Mouse (Mus musculus) MEL (cell line): ENCODE data around the gene Faap100.

Experiments used
- CTCF ChIP-seq, 3 experiments: IDR thresholded peaks in 2 of 3; conservative IDR thresholded peaks in 1 of 3; 2 replicates each; pipeline ENCODE4 v1.5.1; 2011 to 2012; ENCODE audit warnings: low read length in 3 of 3, low read depth in 2 of 3, mild to moderate bottlenecking in 2 of 3, improper control_type of control experiment in 1 of 3, inconsistent platforms in 1 of 3, mixed read lengths in 1 of 3, moderate library complexity in 1 of 3; ENCODE audit not compliant: control insufficient read depth in 1 of 3, insufficient read depth in 1 of 3, poor library complexity in 1 of 3, severe bottlenecking in 1 of 3
- POLR2A ChIP-seq, 2 experiments: IDR thresholded peaks; 2 replicates each; pipeline ENCODE4 v1.6.1; 2011 to 2012; ENCODE audit warnings: low read length in 2 of 2, mild to moderate bottlenecking in 2 of 2, control low read depth in 1 of 2, improper control_type of control experiment in 1 of 2, low read depth in 1 of 2, moderate library complexity in 1 of 2; ENCODE audit not compliant: control insufficient read depth in 1 of 2, insufficient read depth in 1 of 2, poor library complexity in 1 of 2

DNA sequence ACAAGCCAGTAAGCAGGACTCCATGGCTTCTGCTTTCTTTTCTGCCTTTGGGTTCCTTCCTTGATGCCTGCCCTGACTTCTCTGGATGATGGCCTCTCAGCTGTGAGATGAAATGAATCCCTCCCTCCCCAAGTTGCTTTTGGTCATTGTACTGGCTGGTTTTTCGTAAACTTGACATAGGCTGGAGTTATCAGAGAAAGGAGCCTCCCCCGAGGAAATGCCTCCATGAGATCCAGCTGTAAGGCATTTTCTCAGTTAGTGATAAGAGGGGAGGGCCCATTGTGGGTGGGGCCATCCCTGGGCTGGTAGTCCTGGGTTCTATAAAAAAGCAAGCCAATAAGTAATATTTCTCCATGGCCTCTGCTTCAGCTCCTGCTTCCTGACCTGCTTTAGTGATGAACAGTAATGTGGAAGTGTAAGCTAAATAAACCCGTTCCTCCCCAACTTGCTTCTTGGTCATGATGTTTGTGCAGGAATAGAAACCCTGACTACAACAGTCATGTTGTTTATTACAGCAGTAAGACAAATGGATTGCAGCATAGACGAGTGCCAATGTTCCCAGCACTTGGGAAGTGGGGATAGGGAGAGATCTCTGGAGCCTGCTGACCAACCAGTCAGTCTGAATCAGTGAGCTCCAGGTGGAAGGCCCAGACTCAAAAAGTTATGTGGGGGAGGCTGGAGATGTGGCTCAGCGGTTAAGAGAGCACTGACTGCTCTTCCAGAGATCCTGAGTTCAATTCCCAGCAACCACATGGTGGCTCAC lies 23.1 kb downstream of the Faap100 start:
- peak in 1 of 2 experiments; percentile 47; a peak in 2 of 4 replicates for TF ChIP-seq POLR2A (IDR thresholded peaks at IDR 0.05; ENCODE audit: control insufficient read depth in 1 of 2, insufficient read depth in 1 of 2, low read depth in 1 of 2, low read length in 2 of 2, poor library complexity in 1 of 2)
- no peak for TF ChIP-seq CTCF (IDR thresholded peaks at IDR 0.05 in 2 of 3, conservative IDR thresholded peaks at IDR 0.05 in 1 of 3; ENCODE audit: control insufficient read depth in 1 of 3, insufficient read depth in 1 of 3, low read depth in 2 of 3, low read length in 3 of 3, poor library complexity in 1 of 3, severe bottlenecking in 1 of 3)
